In genomic region chr1:135594279-135594903, GRCm38 (mm10) we compare ENCODE assay signal across 18 mouse cellular contexts. TPM values are rescaled to one million over a fixed set of nuclear protein-coding genes. Genes with fewer than 3 reads are reported as not detected.
DNase-seq lines count a peak whose midpoint lies in the region; ATAC-seq and TF ChIP-seq lines count a peak whose summit lies in the region.
"Had no signal": no experiment of that assay in that cellular context is flagged by ENCODE, and none has a peak within 500 bp of the region (broad histone marks: within the 10 kb centered on the region; RNA-seq: fewer than 3 reads in every experiment).

No protein-coding gene starts in this region.

- no peak overlapping the region for H3K9ac ChIP-seq in forebrain, postnatal 0 days
- H3K9ac ChIP-seq: heart, embryonic 15.5 days; hindbrain, embryonic 15.5 days; intestine, embryonic 15.5 days; midbrain, embryonic 13.5 days; stomach, embryonic 15.5 days had no signal

- H3K36me3 ChIP-seq in thymus, adult 2 months (ENCODE audit: control insufficient read depth, insufficient read depth, low read length), result no peaks in the 10 kb centered on the region
- no peaks in the 10 kb centered on the region for H3K36me3 ChIP-seq in forebrain, postnatal 0 days (ENCODE audit: insufficient read depth)
- H3K36me3 ChIP-seq: forebrain, embryonic 10.5 days; heart, embryonic 15.5 days; hindbrain, embryonic 15.5 days; intestine, embryonic 15.5 days; midbrain, embryonic 13.5 days; stomach, embryonic 15.5 days had no signal

- no peak for TF ChIP-seq CTCF in thymus, adult 2 months (IDR thresholded peaks at IDR 0.05; ENCODE audit: borderline replicate concordance, control insufficient read depth, extremely low read depth, insufficient read depth, low read length, poor library complexity)
- no peak for TF ChIP-seq CTCF in forebrain, postnatal 0 days (IDR thresholded peaks at IDR 0.05; ENCODE audit: low read depth)

- WGBS in thymus, adult 2 months, result 83% methylated on average over 9 of the region's 9 CpGs
- WGBS in forebrain, postnatal 0 days, result 42% methylated on average over 9 of the region's 9 CpGs

- H3K9me3 ChIP-seq in forebrain, postnatal 0 days (ENCODE audit: low read length), result no peaks in the 10 kb centered on the region
- H3K9me3 ChIP-seq: forebrain, embryonic 10.5 days; heart, embryonic 15.5 days; hindbrain, embryonic 15.5 days; intestine, embryonic 15.5 days; midbrain, embryonic 13.5 days; stomach, embryonic 15.5 days had no signal

- TF ChIP-seq POLR2A in thymus, adult 2 months (IDR thresholded peaks at IDR 0.05; ENCODE audit: control insufficient read depth, extremely low read depth, insufficient read depth, low read length, poor library complexity), result no peak

- H3K27me3 ChIP-seq in thymus, adult 2 months (ENCODE audit: control insufficient read depth, insufficient read depth, low read length), result no peaks in the 10 kb centered on the region
- H3K27me3 ChIP-seq in forebrain, postnatal 0 days (ENCODE audit: insufficient read depth, low read length), result no peaks in the 10 kb centered on the region
- H3K27me3 ChIP-seq: heart, embryonic 15.5 days; hindbrain, embryonic 15.5 days; intestine, embryonic 15.5 days; midbrain, embryonic 13.5 days; stomach, embryonic 15.5 days had no signal

- H3K27ac ChIP-seq in thymus, adult 2 months (ENCODE audit: control insufficient read depth, insufficient read depth, low read length), result no peak overlapping the region
- no peak overlapping the region for H3K27ac ChIP-seq in forebrain, postnatal 0 days (ENCODE audit: low read depth, low read length)
- H3K27ac ChIP-seq: forebrain, embryonic 10.5 days; heart, embryonic 15.5 days; hindbrain, embryonic 15.5 days; intestine, embryonic 15.5 days; layer of hippocampus, adult 2 months; midbrain, embryonic 13.5 days; stomach, embryonic 15.5 days had no signal

- DNase-seq in thymus, postnatal 4 days, result peak; percentile 15
- no peak for DNase-seq in thymus, adult 2 months
- DNase-seq in ES-CJ7 (ENCODE audit: low read depth, low spot score), result peak; percentile 59
- peak; percentile 30 for DNase-seq in induced T-regulatory cell, adult 2 months (ENCODE audit: low read depth)
- DNase-seq in forebrain, postnatal 0 days, result no peak
- no peak for DNase-seq in kidney, adult 8-10 months
- DNase-seq in right cerebral cortex, adult 2 months (ENCODE audit: low spot score in 2 of 2), result no peak
- DNase-seq: cerebellum, adult 11-12 months; kidney, adult 9 months; kidney, postnatal 25 days had no signal

- no peak for ATAC-seq in forebrain, postnatal 0 days
- ATAC-seq: forebrain, embryonic 16.5 days; intestine, embryonic 15.5 days; midbrain, embryonic 13.5 days had no signal

- no peak overlapping the region for H3K4me2 ChIP-seq in forebrain, postnatal 0 days (ENCODE audit: low read depth)
- H3K4me2 ChIP-seq: heart, embryonic 15.5 days; hindbrain, embryonic 15.5 days; intestine, embryonic 15.5 days; midbrain, embryonic 13.5 days; stomach, embryonic 15.5 days had no signal

- no peaks in the 10 kb centered on the region for H3K4me1 ChIP-seq in thymus, adult 2 months (replicated peaks; ENCODE audit: control insufficient read depth, insufficient read depth, low read length)
- H3K4me1 ChIP-seq in forebrain, postnatal 0 days (ENCODE audit: insufficient read depth), result peaks cover 5% of the 10 kb centered on the region
- H3K4me1 ChIP-seq: hindbrain, embryonic 15.5 days; stomach, embryonic 15.5 days had no signal

- no peak overlapping the region for H3K4me3 ChIP-seq in thymus, adult 2 months (ENCODE audit: control insufficient read depth, insufficient read depth, low read length)
- no peak overlapping the region for H3K4me3 ChIP-seq in forebrain, postnatal 0 days (ENCODE audit: low read depth, low read length)
- H3K4me3 ChIP-seq: forebrain, embryonic 10.5 days; heart, embryonic 15.5 days; hindbrain, embryonic 15.5 days; intestine, embryonic 15.5 days; layer of hippocampus, adult 2 months; midbrain, embryonic 13.5 days; stomach, embryonic 15.5 days had no signal

RNA-seq across cellular contexts. Expression of gene Nav1, which starts 12.7 kb away (rescaled TPM):
- polyA plus RNA-seq in thymus, adult 2 months (2012; rRNA removed), result 8.0 and 8.7 TPM in 2 replicates
- total RNA-seq in forebrain, postnatal 0 days (2014; rRNA removed), result 67.9 and 85.8 TPM in 2 replicates
- 19.7 and 35.5 TPM in 2 replicates for polyA plus RNA-seq in forebrain, postnatal 0 days (2015; fragmentation: Nextera tagmentation; extraction: Ambion mirVana)

Comparison
In these comparisons a context has a peak if more than half of its experiments do, and no peak if none do; other contexts are left out.
1. DNase-seq: peak in thymus, postnatal 4 days (single experiment), ES-CJ7 (single experiment) and induced T-regulatory cell, adult 2 months (single experiment); none in thymus, adult 2 months (single experiment), forebrain, postnatal 0 days (single experiment), kidney, adult 8-10 months (0 of 2) and right cerebral cortex, adult 2 months (0 of 2).